8 mouse cellular contexts compared by ENCODE assay signal in genomic region chr5:139797473-139798167, GRCm38 (mm10). TPM values are rescaled to one million over a fixed set of nuclear protein-coding genes. Genes with fewer than 3 reads are reported as not detected.
DNase-seq lines count a peak whose midpoint lies in the region; TF ChIP-seq lines count a peak whose summit lies in the region.

No protein-coding gene starts in this region.

- H3K36me3 ChIP-seq in C2C12 (ENCODE audit: control insufficient read depth, insufficient read depth), result peaks cover 28% of the 10 kb centered on the region

- TF ChIP-seq CTCF in C2C12 (IDR thresholded peaks at IDR 0.05; ENCODE audit: control insufficient read depth, insufficient read depth, insufficient read length), result no peak
- no peak for TF ChIP-seq CTCF in cerebellum, adult 2 months (IDR thresholded peaks at IDR 0.05; ENCODE audit: borderline replicate concordance, insufficient read depth, low read depth, low read length)
- no peak for TF ChIP-seq CTCF in lung, adult 2 months (IDR thresholded peaks at IDR 0.05; ENCODE audit: insufficient read depth, low read length)

- H3ac ChIP-seq in C2C12 (ENCODE audit: control insufficient read depth, insufficient read length, low read depth), result peak overlapping the region; percentile 7

- H3K27ac ChIP-seq in cerebellum, adult 2 months (ENCODE audit: insufficient read depth, low read length), result peak overlapping the region; percentile 41; the same call in 1 of the 2 replicates

- no peak overlapping the region for H3K4me3 ChIP-seq in C2C12 (ENCODE audit: insufficient read depth, poor library complexity, severe bottlenecking)
- H3K4me3 ChIP-seq in cerebellum, adult 2 months (replicated peaks; ENCODE audit: insufficient read depth, low read depth, low read length), result no peak overlapping the region
- H3K4me3 ChIP-seq in lung, adult 2 months (replicated peaks; ENCODE audit: extremely low read depth, low read depth, low read length), result no peak overlapping the region

- peak; percentile 64 to 72 for DNase-seq in cerebellum, adult 2 months
- DNase-seq in forelimb bud, embryonic 11.5 days (ENCODE audit: low read depth, low spot score), result peak; percentile 51
- peak; percentile 92 to 93 for DNase-seq in heart, postnatal 36 days
- peak; percentile 84 to 85 for DNase-seq in layer of hippocampus, adult 8-10 months (ENCODE audit: low spot score in 2 of 2)
- peak; percentile 85 for DNase-seq in lung, adult 2 months
- DNase-seq in ovary, postnatal 36 days (ENCODE audit: low spot score), result peak; percentile 85
- no peak for DNase-seq in thymus, postnatal 4 days

- intact Hi-C loops in heart, postnatal 36 days (cut with DNase I), result loop anchor here (10.0 kb wide), 1 partner anchor 393 kb away; the partner anchor contains the start of gene C130050O18Rik

- WGBS in cerebellum, adult 2 months, result 15% methylated on average over 11 of the region's 11 CpGs
- 29% methylated on average over 11 of the region's 11 CpGs for WGBS in lung, adult 2 months

- H3K79me2 ChIP-seq in C2C12 (ENCODE audit: control insufficient read depth, insufficient read depth), result peaks cover 58% of the 10 kb centered on the region

- peaks cover 31% of the 10 kb centered on the region for H3K79me3 ChIP-seq in C2C12 (ENCODE audit: low read depth)

- TF ChIP-seq POLR2A in cerebellum, adult 2 months (IDR thresholded peaks at IDR 0.05; ENCODE audit: borderline replicate concordance, insufficient read depth, low read length), result no peak
- no peak for TF ChIP-seq POLR2A in lung, adult 2 months (IDR thresholded peaks at IDR 0.05; ENCODE audit: borderline replicate concordance, extremely low read depth, low read depth, low read length)

- H3K27me3 ChIP-seq in C2C12 (ENCODE audit: control insufficient read depth, insufficient read depth, insufficient read length), result no peaks in the 10 kb centered on the region
- H3K27me3 ChIP-seq in cerebellum, adult 2 months (ENCODE audit: control insufficient read depth, insufficient read depth, low read length), result no peaks in the 10 kb centered on the region

- H3K4me1 ChIP-seq in cerebellum, adult 2 months (ENCODE audit: control insufficient read depth, insufficient read depth, low read length), result peaks cover 11% of the 10 kb centered on the region; the same call in 1 of the 2 replicates
- H3K4me1 ChIP-seq in lung, adult 2 months (ENCODE audit: control insufficient read depth, insufficient read depth, low read length), result peaks cover 50% of the 10 kb centered on the region

TF ChIP-seq in C2C12, 6 proteins besides CTCF, POLR2A, EP300 and RAD21:
- TF ChIP-seq MAX (IDR thresholded peaks at IDR 0.05), result no peak
- TF ChIP-seq USF1 (IDR thresholded peaks at IDR 0.05; ENCODE audit: low read depth), result no peak
- TF ChIP-seq MYOD1 (IDR thresholded peaks at IDR 0.05; ENCODE audit: control insufficient read depth, insufficient read length, low read depth), result no peak
- TF ChIP-seq FOSL1 (IDR thresholded peaks at IDR 0.05; ENCODE audit: insufficient read depth, low read length, poor library complexity, severe bottlenecking), result no peak
- TF ChIP-seq CEBPB (IDR thresholded peaks at IDR 0.05; ENCODE audit: low read depth), result no peak
- TF ChIP-seq MYOG (IDR thresholded peaks at IDR 0.05; ENCODE audit: control insufficient read depth, extremely low read depth, insufficient read length), result no peak

RNA-seq across cellular contexts. Expression of gene Mafk, which starts 6.3 kb away (rescaled TPM):
- 11.9 TPM for polyA plus RNA-seq in C2C12 (2012; fragmentation: generic; extraction: Trizol)
- polyA plus RNA-seq in cerebellum, adult 2 months (2012; rRNA removed), result 6.8 and 7.8 TPM in 2 replicates
- 10 to 100 TPM; 36.9 to 37.7 TPM for total RNA-seq in heart, postnatal 36 days (2021)
- 10 to 100 TPM in 2 of 4 experiments, 1 to 10 TPM in 2; 9.2 to 16.4 (median 10.5) TPM for total RNA-seq in layer of hippocampus, adult 8-10 months (2022)
- polyA plus RNA-seq in lung, adult 2 months (2012; rRNA removed), result 49.1 and 55.6 TPM in 2 replicates

RNA-seq across cellular contexts. Expression of gene Tmem184a, which starts 22.1 kb away (rescaled TPM):
- polyA plus RNA-seq in C2C12 (2012; fragmentation: generic; extraction: Trizol), result 0.13 TPM
- 0.54 and 0.71 TPM in 2 replicates for polyA plus RNA-seq in cerebellum, adult 2 months (2012; rRNA removed)
- total RNA-seq in heart, postnatal 36 days (2021), result not detected
- 1 to 10 TPM in 1 of 4 experiments, under 1 TPM in 3; 0.37 to 1.1 (median 0.68) TPM for total RNA-seq in layer of hippocampus, adult 8-10 months (2022)
- polyA plus RNA-seq in lung, adult 2 months (2012; rRNA removed), result 53.9 and 61.2 TPM in 2 replicates

RNA-seq across cellular contexts. Expression of gene Ints1, which starts 22.1 kb away (rescaled TPM):
- 43.1 TPM for polyA plus RNA-seq in C2C12 (2012; fragmentation: generic; extraction: Trizol)
- 64.4 and 70.8 TPM in 2 replicates for polyA plus RNA-seq in cerebellum, adult 2 months (2012; rRNA removed)
- 10 to 100 TPM; 40.4 to 42.7 TPM for total RNA-seq in heart, postnatal 36 days (2021)
- total RNA-seq in layer of hippocampus, adult 8-10 months (2022), result 100 to 1,000 TPM in 1 of 4 experiments, 10 to 100 TPM in 3; 80.3 to 100 (median 97.2) TPM
- 51.0 and 56.4 TPM in 2 replicates for polyA plus RNA-seq in lung, adult 2 months (2012; rRNA removed)

RNA-seq across cellular contexts. Expression of gene Gm26938, which starts 28.6 kb away (rescaled TPM):
- 0.14 TPM for polyA plus RNA-seq in C2C12 (2012; fragmentation: generic; extraction: Trizol)
- polyA plus RNA-seq in cerebellum, adult 2 months (2012; rRNA removed), result not detected in 2 replicates
- total RNA-seq in heart, postnatal 36 days (2021), result not detected
- not detected for total RNA-seq in layer of hippocampus, adult 8-10 months (2022)
- polyA plus RNA-seq in lung, adult 2 months (2012; rRNA removed), result not detected in 2 replicates

RNA-seq across cellular contexts. Expression of gene Psmg3, which starts 29.1 kb away (rescaled TPM):
- polyA plus RNA-seq in C2C12 (2012; fragmentation: generic; extraction: Trizol), result 68.8 TPM
- polyA plus RNA-seq in cerebellum, adult 2 months (2012; rRNA removed), result 33.9 and 36.3 TPM in 2 replicates
- 10 to 100 TPM in 1 of 2 experiments, 1 to 10 TPM in 1; 9.5 to 11.8 TPM for total RNA-seq in heart, postnatal 36 days (2021)
- total RNA-seq in layer of hippocampus, adult 8-10 months (2022), result 10 to 100 TPM; 17.6 to 19.2 (median 18.5) TPM
- polyA plus RNA-seq in lung, adult 2 months (2012; rRNA removed), result 23.6 and 24.4 TPM in 2 replicates

Comparison
In these comparisons a context has a peak if more than half of its experiments do, and no peak if none do; other contexts are left out.
1. RNA of gene Tmem184a, which starts 22.1 kb away (polyA plus RNA-seq): 53.9 to 61.2 TPM in lung, adult 2 months; 0.54 to 0.71 TPM in cerebellum, adult 2 months and 0.13 TPM in C2C12 (single experiment); every median in the first group is over 10 times any median in the second.